Mouse (Mus musculus): ENCODE results near the gene Pdzd2.

- no peak for TF ChIP-seq CTCF (IDR thresholded peaks at IDR 0.05; ENCODE audit: extremely low read depth, insufficient read length, insufficient replicate concordance, low read depth, low read length)
- TF ChIP-seq POLR2A (IDR thresholded peaks at IDR 0.05; ENCODE audit: low read depth, low read length) = no peak
Measured at GRCm38 (mm10) chr15:12451448-12451847, 288.3 kb downstream of the Pdzd2 start.
